Mouse (Mus musculus): ENCODE data around the gene Phf2. TPM values are rescaled to one million over a fixed set of nuclear protein-coding genes. Genes with fewer than 3 reads are reported as not detected.

The Phf2 gene
- 10.7 and 10.9 TPM in 2 replicates for polyA plus RNA-seq (2015; fragmentation: Nextera tagmentation; extraction: Ambion mirVana)

DNA sequence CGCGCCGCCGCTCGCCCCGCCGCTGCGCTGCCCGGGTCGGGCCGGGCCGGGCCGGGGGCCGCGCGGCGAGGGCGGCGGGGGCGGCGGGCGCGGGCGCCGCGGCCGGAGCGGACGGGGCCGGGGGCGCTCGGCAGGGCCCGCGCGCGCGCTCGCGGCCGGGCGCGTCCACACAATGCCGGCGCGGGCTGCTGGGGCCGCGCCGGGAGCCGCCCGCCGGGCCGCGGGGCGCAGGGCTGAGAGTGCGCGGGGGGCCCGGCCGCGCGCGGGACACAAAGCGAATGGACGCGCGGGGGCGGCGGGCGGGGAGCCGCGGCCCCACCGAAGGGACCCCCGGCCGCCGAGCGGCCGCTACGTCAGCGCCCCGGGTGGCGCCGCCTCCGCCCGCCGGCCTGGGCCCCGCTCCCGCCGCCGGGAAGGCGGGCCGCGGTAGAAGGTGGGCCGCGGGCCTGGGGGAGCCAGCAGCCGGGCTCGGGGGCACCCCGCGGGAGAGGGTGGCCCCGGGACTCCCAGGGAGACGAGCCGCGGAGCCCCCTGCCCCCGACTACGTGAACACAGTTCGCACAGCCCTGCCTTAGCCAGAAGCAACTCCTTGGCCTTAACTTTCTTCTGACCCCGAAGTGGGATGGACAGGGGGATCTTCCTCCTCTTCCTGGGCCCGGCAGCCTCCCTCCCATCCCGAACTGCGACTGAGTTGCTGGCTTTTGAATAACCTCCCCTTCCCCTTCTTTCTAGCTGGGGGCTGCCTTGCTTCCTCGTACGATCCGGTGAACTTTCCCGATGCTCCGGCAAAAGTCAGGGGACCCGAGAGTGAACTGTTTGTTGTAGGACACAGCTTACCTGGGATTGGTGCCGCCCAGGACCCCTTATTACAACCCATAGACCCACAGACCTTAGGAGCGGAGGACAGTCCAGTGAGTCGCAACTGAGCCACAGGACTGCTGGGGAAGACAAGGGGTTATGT lies at the start of gene Phf2:
TSS of gene Phf2 (minus strand) at position 349 of the 961 bp plus-strand sequence.
- Histone ChIP-seq H3K27ac (peak within 1 kb of the TSS; percentile 91), H3K4me3 (peak within 1 kb of the TSS; percentile 95), H3K4me2 (replicated peaks) (peak within 1 kb of the TSS; percentile 91), H3K9me3 (no peaks in the 10 kb centered on the region), H3K9ac (peak within 1 kb of the TSS; percentile 99), H3K27me3 (no peaks in the 10 kb centered on the region), H3K4me1 (peaks cover 50% of the 10 kb centered on the region), H3K36me3 (peaks cover 9% of the 10 kb centered on the region)
- under 1% methylated on average over 104 of the region's 117 CpGs for WGBS
- ATAC-seq (ENCODE audit: low FRiP score, low read depth): peak; percentile 46

DNA sequence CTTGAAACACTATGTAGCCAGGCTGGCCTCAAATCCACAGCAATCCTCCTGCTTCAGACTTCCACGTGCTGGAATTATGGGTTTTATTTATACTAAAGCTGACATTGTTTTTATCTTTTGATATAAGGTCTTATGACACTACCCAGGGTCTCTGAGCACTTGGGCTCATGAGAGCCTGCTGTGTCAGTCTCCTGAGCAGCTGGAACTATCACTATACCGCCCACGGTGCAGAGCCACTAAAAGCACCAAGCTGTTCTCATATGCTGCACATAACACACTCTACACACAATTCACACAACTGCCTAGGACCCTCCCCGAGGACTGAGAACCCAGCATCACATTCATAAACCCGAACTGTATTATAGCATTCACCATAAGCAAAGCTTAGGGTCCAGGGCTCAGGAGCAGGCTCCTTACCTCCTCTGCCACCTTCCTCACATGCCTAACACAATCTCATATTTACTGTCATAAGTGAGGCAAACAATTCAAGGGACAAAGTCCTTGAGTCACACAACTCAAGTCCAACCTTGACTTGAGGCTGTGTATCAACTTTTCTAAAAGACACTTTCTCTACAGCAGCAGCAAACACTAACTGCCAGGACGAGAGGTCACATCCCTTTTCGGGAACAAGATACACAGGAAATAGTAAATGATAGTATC lies 49.0 kb upstream of the Phf2 start:
- no peaks in the 10 kb centered on the region for H3K9me3 ChIP-seq
- H3K4me3 ChIP-seq: no peak overlapping the region
- no peak overlapping the region for H3K4me2 ChIP-seq (replicated peaks)
- no peak overlapping the region for H3K9ac ChIP-seq
- no peaks in the 10 kb centered on the region for H3K27me3 ChIP-seq
- no peak for ATAC-seq (ENCODE audit: low FRiP score, low read depth)
- no peak overlapping the region for H3K27ac ChIP-seq
- 91% methylated on average over 7 of the region's 7 CpGs for WGBS
- peaks cover 73% of the 10 kb centered on the region for H3K36me3 ChIP-seq
- H3K4me1 ChIP-seq: no peaks in the 10 kb centered on the region

DNA sequence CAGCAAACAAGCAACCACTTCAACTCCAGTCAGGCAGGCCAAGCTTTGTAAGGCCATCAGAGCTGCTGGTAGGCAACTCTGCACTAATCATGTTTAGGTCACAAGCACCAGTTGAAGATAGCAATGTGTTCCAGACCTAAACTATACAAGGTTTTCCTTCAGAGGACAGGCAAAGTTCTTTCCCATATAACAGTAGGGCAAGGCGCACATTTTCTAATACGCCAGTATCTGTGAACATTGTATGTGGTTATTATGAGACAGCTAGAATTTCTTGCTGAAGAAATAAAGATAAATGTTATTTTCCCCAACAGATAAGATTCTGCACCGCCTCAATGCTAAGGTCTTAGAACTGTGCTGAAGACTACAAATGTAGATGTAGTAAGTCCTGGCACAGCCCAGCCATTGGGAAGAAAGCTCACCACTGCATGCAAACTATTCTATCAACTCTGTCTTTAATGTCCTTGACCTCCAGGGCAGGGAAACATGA lies 46.2 kb upstream of the Phf2 start:
- H3K9me3 ChIP-seq: no peaks in the 10 kb centered on the region
- H3K27me3 ChIP-seq: no peaks in the 10 kb centered on the region
- H3K4me1 ChIP-seq: no peaks in the 10 kb centered on the region
- H3K36me3 ChIP-seq: peaks cover 78% of the 10 kb centered on the region
- H3K27ac ChIP-seq: no peak overlapping the region
- no peak overlapping the region for H3K9ac ChIP-seq
- WGBS: 97% methylated on average over 3 of the region's 3 CpGs
- H3K4me3 ChIP-seq: no peak overlapping the region
- ATAC-seq (ENCODE audit: low FRiP score, low read depth): no peak
- no peak overlapping the region for H3K4me2 ChIP-seq (replicated peaks)

DNA sequence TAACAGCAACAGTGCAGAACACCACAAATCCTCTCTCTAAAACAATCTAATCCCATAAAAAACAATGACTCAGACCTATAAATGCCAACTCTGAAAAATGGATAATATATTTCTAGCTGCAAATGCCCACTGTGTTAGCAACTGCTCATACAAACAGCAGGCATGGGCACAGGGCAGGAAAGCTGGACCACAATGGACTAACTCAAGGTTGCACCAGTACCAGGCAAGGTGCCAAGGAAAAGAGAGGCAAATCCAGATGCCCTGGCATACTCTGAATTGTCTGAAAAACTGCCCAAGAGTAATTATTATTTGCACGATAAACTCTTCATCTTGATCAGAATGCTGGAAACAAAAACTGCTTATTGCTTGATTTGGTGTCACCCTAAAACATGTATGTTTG lies 42.8 kb upstream of the Phf2 start:
- no peaks in the 10 kb centered on the region for H3K9me3 ChIP-seq
- H3K27ac ChIP-seq: no peak overlapping the region
- H3K27me3 ChIP-seq: no peaks in the 10 kb centered on the region
- H3K4me2 ChIP-seq (replicated peaks): no peak overlapping the region
- H3K4me1 ChIP-seq: peaks cover 8% of the 10 kb centered on the region; the same call in 1 of the 2 replicates
- ATAC-seq (ENCODE audit: low FRiP score, low read depth): no peak
- no peak overlapping the region for H3K9ac ChIP-seq
- H3K36me3 ChIP-seq: peaks cover 74% of the 10 kb centered on the region
- WGBS: 91% methylated on average over 1 of the region's 1 CpGs
- H3K4me3 ChIP-seq: no peak overlapping the region

DNA sequence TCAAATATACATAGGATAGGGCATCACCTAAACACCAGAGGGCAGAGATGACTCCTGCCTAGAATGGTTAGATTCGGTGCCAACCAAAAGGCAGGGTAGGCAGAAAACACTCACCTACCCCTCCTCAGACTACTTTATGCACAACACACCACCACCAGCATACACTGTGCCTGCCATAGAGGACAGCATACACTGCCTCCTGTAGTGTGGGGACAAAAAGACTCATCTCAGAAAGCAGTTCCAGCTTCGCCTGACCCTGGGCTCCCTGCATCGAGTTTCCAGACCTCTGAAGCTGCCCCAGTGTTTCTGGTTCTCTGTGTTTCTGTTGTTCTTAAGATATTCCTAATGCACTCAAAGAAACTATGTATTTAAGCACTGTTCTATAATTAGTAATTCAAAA lies 42.2 kb upstream of the Phf2 start:
- 91% methylated on average over 3 of the region's 3 CpGs for whole genome bisulfite sequencing
- Histone ChIP-seq H3K9me3 (no peaks in the 10 kb centered on the region), H3K4me2 (replicated peaks) (no peak overlapping the region), H3K27me3 (no peaks in the 10 kb centered on the region), H3K4me1 (peaks cover 8% of the 10 kb centered on the region; the same call in 1 of the 2 replicates), H3K27ac (no peak overlapping the region), H3K4me3 (no peak overlapping the region), H3K9ac (no peak overlapping the region), H3K36me3 (peaks cover 77% of the 10 kb centered on the region)
- no peak for ATAC-seq (ENCODE audit: low FRiP score, low read depth)

GRCm38 (mm10) chr13:48911426-48911825 lies 40.5 kb upstream of the Phf2 start:
- no peak overlapping the region for H3K4me2 ChIP-seq (replicated peaks)
- no peak overlapping the region for H3K9ac ChIP-seq
- 92% methylated on average over 7 of the region's 7 CpGs for WGBS
- ATAC-seq (ENCODE audit: low FRiP score, low read depth): no peak
- H3K27ac ChIP-seq: no peak overlapping the region
- H3K4me1 ChIP-seq: peaks cover 8% of the 10 kb centered on the region; the same call in 1 of the 2 replicates
- H3K27me3 ChIP-seq: no peaks in the 10 kb centered on the region
- H3K9me3 ChIP-seq: no peaks in the 10 kb centered on the region
- H3K36me3 ChIP-seq: peaks cover 78% of the 10 kb centered on the region
- no peak overlapping the region for H3K4me3 ChIP-seq

DNA sequence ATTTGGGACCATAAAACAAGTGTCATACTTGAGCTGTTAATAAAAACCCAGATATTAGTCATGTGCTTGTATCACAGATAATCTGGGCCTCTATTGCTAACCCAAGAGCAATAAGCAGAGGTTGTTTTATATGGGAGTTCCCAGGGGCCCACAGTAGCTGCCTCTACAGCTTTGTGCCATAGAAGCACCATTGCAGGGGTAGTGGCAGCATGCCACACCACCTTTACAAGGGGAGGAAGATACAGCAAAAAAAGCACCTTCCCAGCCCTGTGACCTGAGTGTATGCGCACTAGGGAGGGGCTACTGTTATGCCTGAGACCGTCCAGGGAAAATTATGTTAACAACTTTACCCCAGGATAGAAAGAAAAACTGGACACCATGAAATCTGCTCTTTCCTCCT lies 34.5 kb upstream of the Phf2 start:
- no peak overlapping the region for H3K4me3 ChIP-seq
- 93% methylated on average over 2 of the region's 2 CpGs for WGBS
- peaks cover 8% of the 10 kb centered on the region; the same call in 1 of the 2 replicates for H3K4me1 ChIP-seq
- no peak for ATAC-seq (ENCODE audit: low FRiP score, low read depth)
- H3K9me3 ChIP-seq: no peaks in the 10 kb centered on the region
- H3K27ac ChIP-seq: no peak overlapping the region
- H3K9ac ChIP-seq: no peak overlapping the region
- peaks cover 83% of the 10 kb centered on the region for H3K36me3 ChIP-seq
- H3K27me3 ChIP-seq: no peaks in the 10 kb centered on the region
- no peak overlapping the region for H3K4me2 ChIP-seq (replicated peaks)

DNA sequence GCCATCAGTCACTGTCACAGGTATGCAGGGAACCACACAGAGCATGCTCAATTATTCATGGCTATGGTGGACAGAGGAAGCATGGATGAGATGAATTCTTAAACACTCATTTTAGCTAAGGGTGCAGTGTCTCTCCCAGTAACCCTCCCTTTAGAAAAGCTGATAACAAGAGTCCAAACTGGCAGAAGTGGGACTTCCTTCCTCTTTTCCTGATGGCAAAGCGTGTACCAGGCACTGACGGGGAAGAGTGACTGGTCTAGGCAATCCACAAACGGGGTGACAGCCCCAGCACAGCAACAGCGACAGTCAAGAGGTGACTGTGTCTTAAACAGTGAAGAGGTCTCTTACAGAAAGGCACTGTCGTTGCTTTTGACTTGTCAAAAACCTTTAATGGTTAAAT lies 24.5 kb upstream of the Phf2 start:
- peaks cover 83% of the 10 kb centered on the region for H3K36me3 ChIP-seq
- H3K27ac ChIP-seq: no peak overlapping the region
- no peaks in the 10 kb centered on the region for H3K9me3 ChIP-seq
- no peak overlapping the region for H3K4me3 ChIP-seq
- H3K27me3 ChIP-seq: no peaks in the 10 kb centered on the region
- ATAC-seq (ENCODE audit: low FRiP score, low read depth): no peak
- no peak overlapping the region for H3K4me2 ChIP-seq (replicated peaks)
- no peaks in the 10 kb centered on the region for H3K4me1 ChIP-seq
- no peak overlapping the region for H3K9ac ChIP-seq
- 92% methylated on average over 5 of the region's 5 CpGs for WGBS

DNA sequence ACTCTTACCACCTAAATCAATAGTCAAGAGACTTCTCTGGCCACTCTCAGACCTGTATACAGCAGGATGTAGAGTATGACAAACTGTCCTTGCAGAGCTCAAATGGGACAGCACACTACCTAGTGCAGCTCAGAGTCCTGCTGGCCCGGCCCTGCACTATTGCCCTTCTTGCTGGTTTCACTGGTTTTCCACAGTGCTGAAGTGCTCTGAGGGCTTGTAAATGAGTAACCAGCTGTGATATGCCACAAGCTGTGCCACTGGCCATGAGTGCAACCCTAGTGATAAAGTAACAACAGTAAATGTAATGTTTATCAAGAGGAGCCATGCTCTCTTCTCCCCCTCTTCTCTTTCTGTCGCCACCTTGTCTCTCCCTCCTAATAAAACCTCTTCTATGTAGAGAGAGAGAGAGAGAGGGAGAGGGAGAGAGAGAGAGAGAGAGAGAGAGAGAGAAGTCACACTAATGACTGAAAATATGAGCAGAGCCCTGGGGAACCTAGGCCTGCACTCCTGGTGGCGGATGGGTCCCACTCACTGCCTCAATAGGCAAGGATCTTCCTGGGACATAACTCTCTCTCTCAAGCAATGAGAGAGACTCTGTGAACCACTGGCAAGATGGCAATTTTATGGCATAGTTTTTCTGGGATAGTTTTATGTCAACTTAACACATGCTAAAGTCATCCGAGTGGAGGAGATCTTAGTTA lies 19.5 kb upstream of the Phf2 start:
- no peak overlapping the region for H3K9ac ChIP-seq
- no peak overlapping the region for H3K4me2 ChIP-seq (replicated peaks)
- no peaks in the 10 kb centered on the region for H3K9me3 ChIP-seq
- no peak overlapping the region for H3K27ac ChIP-seq
- H3K36me3 ChIP-seq: peaks cover 85% of the 10 kb centered on the region
- H3K4me3 ChIP-seq: no peak overlapping the region
- no peaks in the 10 kb centered on the region for H3K27me3 ChIP-seq
- H3K4me1 ChIP-seq: no peaks in the 10 kb centered on the region
- ATAC-seq (ENCODE audit: low FRiP score, low read depth): no peak
- 78% methylated on average over 4 of the region's 4 CpGs for WGBS

GRCm38 (mm10) chr13:48878534-48878933 lies 7.6 kb upstream of the Phf2 start:
- Histone ChIP-seq H3K4me3 (peak overlapping the region; percentile 50), H3K9me3 (no peaks in the 10 kb centered on the region), H3K27me3 (no peaks in the 10 kb centered on the region), H3K27ac (peak overlapping the region; percentile 85), H3K9ac (peak overlapping the region; percentile 77), H3K36me3 (peaks cover 39% of the 10 kb centered on the region), H3K4me2 (replicated peaks) (peak overlapping the region; percentile 81), H3K4me1 (peaks cover 7% of the 10 kb centered on the region)
- ATAC-seq (ENCODE audit: low FRiP score, low read depth): peak; percentile 99
- under 1% methylated on average over 36 of the region's 36 CpGs for WGBS

GRCm38 (mm10) chr13:48877805-48878204 lies 6.9 kb upstream of the Phf2 start:
- no peak for ATAC-seq (ENCODE audit: low FRiP score, low read depth)
- peak overlapping the region; percentile 50 for H3K4me3 ChIP-seq
- H3K4me2 ChIP-seq (replicated peaks): peak overlapping the region; percentile 81
- no peaks in the 10 kb centered on the region for H3K27me3 ChIP-seq
- H3K9me3 ChIP-seq: no peaks in the 10 kb centered on the region
- H3K36me3 ChIP-seq: peaks cover 34% of the 10 kb centered on the region
- peaks cover 10% of the 10 kb centered on the region for H3K4me1 ChIP-seq
- H3K9ac ChIP-seq: peak overlapping the region; percentile 77
- peak overlapping the region; percentile 85 for H3K27ac ChIP-seq

- no peaks in the 10 kb centered on the region for H3K27me3 ChIP-seq
- 77% methylated on average over 5 of the region's 5 CpGs for WGBS
- H3K36me3 ChIP-seq: peaks cover 12% of the 10 kb centered on the region
- no peak overlapping the region for H3K27ac ChIP-seq
- no peak overlapping the region for H3K4me2 ChIP-seq (replicated peaks)
- H3K9me3 ChIP-seq: no peaks in the 10 kb centered on the region
- 0 out of 2 replicates have a peak overlapping the region, but pooled peaks have one; percentile 99 for H3K9ac ChIP-seq
- H3K4me1 ChIP-seq: peaks cover 36% of the 10 kb centered on the region
- no peak overlapping the region for H3K4me3 ChIP-seq
- no peak for ATAC-seq (ENCODE audit: low FRiP score, low read depth)
Observed at GRCm38 (mm10) chr13:48872726-48873125, 1.8 kb upstream of the Phf2 start.

Data from limb, embryonic 13.5 days (tissue).